Mouse (Mus musculus): ENCODE results near the gene Osgin1.
A peak's percentile ranks its signal among the peaks of the same experiment; 100 is the strongest.

Gene Osgin1

DNA sequence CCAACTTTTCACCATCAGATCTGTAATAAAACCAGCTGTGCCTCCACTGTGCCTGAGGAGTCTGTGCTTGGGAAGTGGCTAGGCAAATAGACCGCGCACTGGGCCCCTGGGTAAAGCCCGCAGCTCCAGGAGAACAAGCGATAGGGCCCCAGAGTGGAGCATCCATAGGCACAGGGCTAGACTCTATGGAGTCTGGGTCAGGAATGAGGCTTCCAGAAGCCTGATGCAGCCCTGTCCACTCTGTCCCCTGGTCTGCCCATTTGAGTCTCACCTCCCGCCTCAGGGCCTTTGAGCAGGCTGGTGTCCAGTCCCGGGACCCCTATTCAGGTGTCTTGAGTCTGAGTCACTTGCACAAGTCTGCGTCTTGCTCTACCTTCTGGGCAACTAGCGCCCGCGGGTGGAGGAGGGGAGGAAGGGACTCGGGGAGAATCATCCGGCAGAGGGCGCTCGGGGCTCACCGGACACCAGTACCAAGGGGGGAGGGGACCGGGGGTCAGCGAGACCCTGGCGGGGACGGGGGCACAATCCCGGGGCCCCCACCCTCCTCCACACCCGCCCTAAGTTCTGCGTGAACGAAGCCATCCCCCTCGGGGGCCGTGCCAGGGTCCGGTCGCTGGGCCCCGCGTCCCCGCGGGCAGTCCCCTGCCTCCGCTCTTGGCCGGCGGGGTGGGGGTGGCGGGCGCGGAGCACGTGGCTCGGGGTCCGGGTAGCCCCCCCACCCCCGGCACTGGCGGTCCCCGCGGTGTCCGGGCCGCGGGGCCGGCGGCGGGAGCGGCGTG is 12.5 kb downstream of the Osgin1 start, which contains the start of gene Necab2:
Gene Necab2 (plus strand): TSS at position 509 of the 779 bp plus-strand sequence.
- peak; percentile 69 for DNase-seq (ENCODE audit: low spot score)

DNA sequence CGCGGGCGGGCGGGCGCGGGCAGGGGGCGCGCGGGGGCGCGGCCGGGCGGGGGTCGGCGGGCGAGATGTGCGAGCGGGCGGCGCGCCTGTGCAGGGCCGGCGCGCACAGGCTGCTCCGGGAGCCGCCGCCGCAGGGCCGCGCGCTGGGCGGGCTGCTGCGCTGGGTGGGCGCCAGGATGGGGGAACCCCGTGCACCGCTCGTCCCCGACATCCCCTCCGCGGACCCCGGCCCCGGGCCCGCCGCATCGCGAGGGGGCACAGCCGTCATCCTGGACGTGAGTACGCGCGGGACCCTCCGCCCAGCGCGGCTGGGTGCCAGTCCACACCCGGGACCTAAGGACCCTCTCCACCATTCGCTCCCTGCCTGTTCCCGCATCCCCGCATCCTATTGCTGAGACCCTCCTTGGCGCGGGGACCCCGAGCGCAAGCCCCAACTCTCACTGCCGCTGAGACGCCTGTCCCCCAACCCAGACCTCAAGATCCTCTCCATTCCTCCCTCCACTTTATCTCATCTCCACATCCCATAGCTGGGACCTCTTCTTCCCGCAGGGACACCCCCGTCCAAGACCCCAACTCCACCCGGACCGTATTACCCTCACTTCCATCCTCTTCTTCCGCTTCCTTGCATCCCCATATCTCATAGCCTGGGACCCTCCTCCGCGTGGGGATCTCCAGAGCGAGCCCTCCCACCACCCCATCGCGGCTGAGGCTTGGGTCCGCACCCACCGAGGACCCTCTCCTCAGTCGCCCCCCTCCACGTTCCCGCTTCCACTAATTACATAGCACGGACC is 13.3 kb downstream of the Osgin1 start:
- no peak for DNase-seq (ENCODE audit: low spot score)

DNA sequence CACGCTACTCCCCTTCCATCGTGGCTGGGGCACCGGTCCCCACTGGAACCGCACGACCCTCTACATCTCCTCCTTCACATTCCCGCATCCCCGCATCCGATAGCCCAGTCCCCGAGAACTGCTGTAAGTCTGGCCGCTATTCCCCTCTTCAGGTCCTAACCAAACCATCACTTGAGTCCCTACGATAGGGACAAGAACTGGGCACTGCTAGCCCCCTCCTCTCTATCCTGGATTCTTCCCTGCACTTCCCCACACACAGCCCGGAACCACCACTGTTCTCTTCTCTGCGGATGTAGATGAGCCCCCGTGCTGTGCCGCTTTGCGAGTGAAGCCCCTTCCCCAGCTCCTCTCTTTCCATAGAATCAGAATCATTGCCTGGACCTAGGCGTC is 13.9 kb downstream of the Osgin1 start:
- DNase-seq (ENCODE audit: low spot score) = no peak

DNA sequence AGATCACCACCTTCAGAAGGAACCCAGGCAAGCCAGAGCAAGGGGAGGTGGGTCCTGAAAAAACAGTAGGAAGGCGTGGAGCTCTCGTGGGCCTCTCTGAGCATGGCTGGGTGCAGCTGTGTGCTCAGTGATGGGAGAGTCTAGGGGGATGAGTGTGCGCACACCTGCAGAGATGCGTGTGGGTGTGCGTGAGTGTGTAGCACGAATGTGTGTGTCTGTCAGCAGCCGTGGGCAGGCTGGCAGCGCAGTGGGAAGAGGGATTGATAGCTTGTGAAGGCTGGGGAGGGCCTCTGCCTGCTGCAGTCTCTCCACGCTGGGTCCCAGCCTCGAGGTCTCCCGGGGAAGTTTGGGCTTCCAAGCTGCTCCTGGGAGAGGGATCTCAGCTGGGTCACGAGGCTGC is 15.7 kb downstream of the Osgin1 start:
- no peak for DNase-seq (ENCODE audit: low spot score)

DNA sequence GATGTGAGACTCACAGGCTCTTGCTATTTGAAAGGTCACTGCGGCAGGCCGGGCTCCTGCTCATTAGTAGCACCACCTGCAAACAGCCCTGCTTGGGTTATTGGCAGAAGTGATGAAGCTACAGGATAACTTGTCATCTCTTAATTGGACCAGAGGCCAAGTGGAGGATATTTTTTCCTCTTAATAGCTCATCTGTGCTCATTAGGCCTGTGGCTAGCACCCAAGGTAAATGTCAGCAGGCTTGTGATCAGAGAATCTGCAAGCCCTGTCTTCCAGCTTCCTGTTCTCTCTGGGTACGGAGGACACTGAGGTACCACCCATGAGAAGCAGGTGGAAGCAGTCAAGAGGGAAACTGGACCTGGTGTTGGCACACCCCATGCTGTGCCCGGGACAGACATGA is 17.2 kb downstream of the Osgin1 start:
- no peak for DNase-seq (ENCODE audit: low spot score)

DNA sequence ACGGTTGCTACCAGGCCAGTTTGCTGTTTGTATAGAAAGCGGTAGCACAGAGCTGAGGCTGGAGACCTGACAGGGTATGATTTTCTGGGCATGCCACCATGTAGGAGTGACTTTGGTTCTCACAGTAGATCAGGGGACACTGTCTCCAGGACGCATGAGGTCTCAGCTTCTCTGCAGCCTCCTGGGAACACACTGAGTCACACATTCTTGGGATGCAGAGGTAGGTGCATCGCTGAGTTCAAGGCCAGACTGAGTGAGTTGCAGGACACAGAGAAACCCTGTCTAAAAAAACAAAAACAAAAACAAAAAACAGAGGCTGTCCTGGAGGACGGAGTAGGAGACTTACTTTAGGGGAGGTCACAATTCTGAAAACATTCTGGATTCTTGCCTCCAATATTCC is 19.0 kb downstream of the Osgin1 start:
- no peak for DNase-seq (ENCODE audit: low spot score)

DNA sequence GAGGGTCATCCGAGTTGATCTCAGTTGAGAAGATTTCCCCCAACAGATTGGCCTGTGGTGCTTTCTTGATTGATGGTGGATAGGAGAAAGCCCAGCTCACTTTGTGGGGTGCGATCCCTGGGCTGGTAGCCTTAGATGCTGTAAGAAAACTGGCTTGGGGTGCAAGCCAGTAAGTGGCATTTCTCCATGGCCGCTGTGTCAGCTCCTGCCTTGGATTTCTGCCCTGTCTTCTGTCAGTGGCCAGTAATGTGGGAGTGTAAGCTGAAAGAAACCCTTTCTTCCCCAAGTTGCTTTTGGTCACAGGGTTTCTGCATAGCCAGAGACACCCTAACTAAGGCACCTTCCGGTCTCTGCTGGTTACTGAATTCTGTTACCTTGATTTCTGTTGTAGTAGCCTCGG is 22.1 kb downstream of the Osgin1 start:
- DNase-seq (ENCODE audit: low spot score) = no peak

DNA sequence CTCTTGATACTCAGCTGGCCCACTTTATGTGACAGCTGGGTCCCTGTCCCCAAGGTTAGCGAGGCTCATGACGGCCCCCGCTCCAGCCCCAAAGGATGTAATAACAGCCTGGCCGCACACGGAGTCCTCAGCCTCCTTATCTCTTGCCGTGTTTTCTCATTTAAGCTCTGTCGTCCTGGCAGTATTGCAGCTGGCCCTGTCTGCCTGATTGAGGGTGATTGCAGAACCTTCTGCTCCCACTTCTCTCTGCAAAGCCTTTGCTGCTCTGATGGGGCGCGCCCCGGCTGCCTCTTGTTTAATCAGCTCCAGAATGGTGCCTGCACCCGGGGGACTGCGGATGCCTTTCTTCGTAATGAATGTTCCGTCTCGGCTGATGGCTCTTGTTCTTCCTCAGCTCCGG is 25.8 kb downstream of the Osgin1 start:
- no peak for DNase-seq (ENCODE audit: low spot score)

DNA sequence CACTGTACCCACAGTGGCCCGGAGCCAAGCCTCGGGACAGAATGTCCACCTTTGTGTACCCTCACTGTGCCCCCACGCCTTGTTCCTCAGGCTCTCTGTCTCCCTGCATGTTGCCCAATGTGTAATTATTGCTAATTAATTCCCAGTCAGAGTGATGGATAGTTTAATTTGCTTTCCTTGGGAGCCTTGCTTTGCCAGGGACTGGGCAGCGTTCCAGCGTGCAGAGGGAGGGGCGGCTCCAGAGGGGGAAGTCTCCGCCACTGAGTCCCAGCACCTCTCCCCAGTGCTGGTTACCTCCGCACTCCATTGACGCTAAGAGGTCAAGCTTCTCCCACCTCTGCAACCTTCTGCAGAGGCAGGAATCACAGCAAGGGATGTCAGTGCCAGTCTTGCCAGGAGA is 27.4 kb downstream of the Osgin1 start:
- DNase-seq (ENCODE audit: low spot score) = no peak

DNA sequence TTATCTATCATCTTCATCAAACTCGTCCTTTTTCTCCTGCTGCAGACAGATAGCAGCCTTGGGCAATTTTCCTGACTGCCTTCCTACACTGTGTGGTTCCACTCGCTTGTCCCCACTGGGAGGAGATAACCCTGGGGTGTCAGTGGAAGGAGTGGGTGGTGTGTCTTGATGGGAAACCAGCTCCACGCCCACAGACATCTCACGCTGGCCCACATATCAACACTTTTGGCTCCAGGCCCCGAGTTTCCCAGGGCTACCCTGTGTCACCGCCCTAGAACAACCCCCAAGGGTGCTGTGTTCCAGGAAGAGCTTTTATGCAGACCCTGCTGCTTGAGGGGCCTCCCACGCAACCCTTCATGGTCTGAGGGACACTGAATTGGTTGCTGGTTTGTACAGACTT is 29.8 kb downstream of the Osgin1 start:
- DNase-seq (ENCODE audit: low spot score) = no peak

DNA sequence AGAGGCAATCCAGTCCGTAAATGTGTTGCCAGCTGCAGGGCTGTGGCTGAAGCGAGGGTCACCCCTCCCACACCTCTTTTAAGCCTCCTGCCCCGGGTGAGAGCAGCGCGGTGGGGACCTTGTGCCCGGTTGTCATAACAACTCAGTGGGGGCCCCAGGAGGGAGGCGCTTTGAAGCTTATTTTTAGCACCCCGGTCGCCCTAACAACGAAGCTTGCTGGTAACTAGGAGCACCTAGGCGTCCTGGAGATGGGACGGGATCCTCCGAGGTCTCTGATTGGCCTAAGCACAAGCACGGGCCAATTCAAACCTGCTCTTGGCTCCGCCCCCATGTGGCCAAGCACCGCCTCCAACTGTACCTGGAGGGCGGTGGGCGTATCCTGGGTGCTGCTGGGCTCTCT is 32.2 kb downstream of the Osgin1 start:
- DNase-seq (ENCODE audit: low spot score) = peak; percentile 20

DNA sequence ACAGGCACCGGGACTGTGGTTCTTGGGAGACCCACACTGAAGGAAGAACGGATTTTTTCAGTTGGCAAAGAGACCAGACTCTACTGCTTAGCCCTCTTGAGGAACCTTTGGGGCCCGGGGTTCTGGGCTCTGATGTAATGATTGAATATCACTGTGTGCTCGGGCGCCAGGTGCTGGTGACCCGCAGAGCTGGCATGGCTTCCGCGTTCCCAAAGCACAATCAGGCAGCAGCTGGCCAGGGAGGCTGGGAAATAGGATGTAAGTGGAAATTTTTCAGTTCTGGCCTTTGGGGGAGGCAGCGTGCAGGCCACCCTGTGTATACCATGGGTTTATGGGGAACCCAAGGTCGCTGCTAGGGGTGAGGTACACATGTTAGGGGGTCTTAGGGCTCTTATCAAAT is 32.9 kb downstream of the Osgin1 start:
- DNase-seq (ENCODE audit: low spot score) = no peak

DNA sequence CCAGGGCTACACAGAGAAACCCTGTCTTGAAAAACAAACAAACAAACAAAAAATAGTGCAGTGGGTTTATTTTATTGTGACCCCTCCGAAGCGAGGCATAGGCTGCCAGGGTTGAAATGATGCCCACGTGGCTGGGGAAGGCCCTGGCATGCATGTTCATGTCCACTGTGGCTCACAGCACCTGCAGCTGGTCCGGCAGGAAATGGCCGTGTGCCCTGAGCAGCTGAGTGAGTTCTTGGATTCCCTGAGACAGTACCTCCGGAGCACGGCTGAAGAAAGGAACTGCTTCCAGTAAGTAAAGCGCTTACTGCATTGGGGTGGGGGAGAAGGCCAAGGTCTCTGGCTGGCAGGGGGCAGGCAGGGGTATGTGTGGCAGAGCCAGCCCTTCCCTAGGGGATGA is 34.2 kb downstream of the Osgin1 start:
- DNase-seq (ENCODE audit: low spot score) = no peak

DNA sequence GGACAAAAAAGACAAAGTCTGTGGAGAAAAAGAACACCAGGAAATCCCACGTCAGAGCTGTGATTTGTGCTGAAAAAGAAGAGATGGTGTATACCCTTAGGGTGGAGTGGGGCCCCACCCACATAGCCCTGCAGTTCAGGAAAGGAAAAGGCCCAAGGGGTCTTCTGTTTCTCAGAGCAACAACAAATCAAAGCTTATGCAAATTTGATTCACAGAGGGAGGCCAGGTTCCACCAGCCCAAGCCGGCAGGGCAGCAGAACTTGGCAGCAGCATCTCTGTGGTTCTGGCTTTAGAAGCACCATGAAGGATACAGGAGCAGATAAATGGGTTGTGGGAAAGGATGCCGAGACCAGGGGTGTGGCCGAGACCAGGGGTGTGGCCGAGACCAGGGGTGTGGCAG is 44.8 kb downstream of the Osgin1 start:
- no peak for DNase-seq (ENCODE audit: low spot score)

DNA sequence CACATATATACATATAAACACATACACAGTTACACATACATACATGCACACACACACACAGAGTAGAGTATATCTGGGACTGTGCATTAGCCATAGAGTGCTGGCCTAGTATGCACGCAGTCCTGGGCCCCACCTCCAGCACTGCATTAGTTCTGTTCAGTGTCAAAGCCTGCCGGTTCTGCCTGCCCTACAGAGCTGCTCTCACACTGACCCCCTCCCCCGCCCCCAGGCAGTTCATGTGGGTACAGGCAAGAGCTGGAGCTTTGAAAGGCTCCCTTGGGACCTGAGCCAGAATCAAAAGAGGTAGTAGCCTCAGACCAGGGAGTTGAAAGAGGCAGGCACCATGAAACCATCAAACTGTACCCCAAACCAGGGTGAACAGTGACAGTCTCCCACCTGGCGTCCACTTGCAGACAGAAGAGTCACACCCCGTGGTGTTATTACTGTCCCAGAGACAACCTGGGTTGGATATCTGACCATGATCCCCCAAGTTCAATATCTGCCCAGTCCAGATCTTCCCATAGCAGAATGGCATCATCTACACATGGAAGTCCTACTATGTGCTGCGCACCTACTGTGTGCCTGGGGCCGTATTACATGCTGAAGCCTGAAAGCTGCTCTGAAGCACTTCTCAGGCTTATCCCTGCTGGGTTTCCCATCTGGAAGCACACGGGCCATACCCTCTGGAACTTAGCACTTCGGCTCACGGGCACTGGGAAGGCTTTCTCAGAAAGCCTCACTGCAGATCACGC is 50.4 kb downstream of the Osgin1 start:
- no peak for DNase-seq (ENCODE audit: low spot score)

DNA sequence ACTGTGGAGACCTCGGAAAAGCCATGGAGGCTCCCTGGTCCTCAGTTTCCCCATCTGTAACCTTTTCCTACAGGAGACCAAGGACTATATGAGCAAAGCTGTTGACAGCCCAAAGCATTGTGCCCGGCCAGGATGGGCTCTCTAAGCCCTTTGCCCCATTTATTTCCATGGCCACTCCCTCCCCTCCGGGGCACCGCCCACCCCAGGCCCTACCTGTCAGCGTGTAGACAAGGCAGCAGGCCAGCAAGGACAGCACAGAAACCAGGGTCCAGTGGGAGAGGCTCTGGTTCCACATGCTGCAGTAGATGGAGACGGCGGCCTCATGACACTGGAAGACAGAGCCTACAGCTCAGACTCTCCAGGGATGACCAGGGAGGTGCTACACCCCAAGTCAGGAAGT is 53.2 kb downstream of the Osgin1 start:
- no peak for DNase-seq (ENCODE audit: low spot score)
